Mouse (Mus musculus) cortical plate, adult 2 months (tissue): Measurements from ENCODE around the gene Akap11. TPM values are rescaled to one million over a fixed set of nuclear protein-coding genes. Genes with fewer than 3 reads are reported as not detected.

Experiments
- H3K27ac ChIP-seq: fragments of 200-500 bp; 2 replicates; pipeline ENCODE4 v1.5.1; 2012; ENCODE audit warnings: low read length, control low read depth, inconsistent platforms; ENCODE audit not compliant: insufficient read depth
- H3K4me1 ChIP-seq: fragments of 200-500 bp; 2 replicates; pipeline ENCODE4 v1.6.1; 2011; ENCODE audit warnings: low read length; ENCODE audit not compliant: control insufficient read depth, insufficient read depth
- H3K4me3 ChIP-seq: fragments of 200-500 bp; 2 replicates; pipeline ENCODE4 v1.5.1; 2011; ENCODE audit warnings: mild to moderate bottlenecking, low read length, control low read depth; ENCODE audit not compliant: insufficient read depth
- CTCF ChIP-seq: fragments of 200-500 bp; IDR thresholded peaks from 2 replicates; pipeline ENCODE4 v1.5.1; 2011; ENCODE audit warnings: mild to moderate bottlenecking, control low read depth, low read length; ENCODE audit not compliant: insufficient read depth; ENCODE audit errors: extremely low read depth
- POLR2A ChIP-seq: fragments of 200-500 bp; IDR thresholded peaks from 2 replicates; pipeline ENCODE4 v1.6.1; 2011; ENCODE audit warnings: mild to moderate bottlenecking, low read length, control low read depth; ENCODE audit not compliant: insufficient read depth; ENCODE audit errors: extremely low read depth
- polyA plus RNA-seq: library from polyadenylated mRNA; depleted of rRNA; stranded (reverse); fragments of >200 nt; gene quantifications from 2 replicates; pipeline ENCODE4 v1.2.3, GENCODE M21; 2012

Akap11 gene
- polyA plus RNA-seq, 1 experiment, result 54.3 TPM

GRCm38 (mm10) chr14:78528461-78529425, 7.9 kb downstream of the Akap11 start:
- Histone ChIP-seq H3K4me3 (no peak overlapping the region), H3K27ac (no peak overlapping the region), H3K4me1 (peaks cover 14% of the 10 kb centered on the region)
- no peak for TF ChIP-seq POLR2A
- TF ChIP-seq CTCF, result no peak

GRCm38 (mm10) chr14:78526907-78527306, 9.7 kb downstream of the Akap11 start:
- Histone ChIP-seq H3K4me3 (no peak overlapping the region), H3K4me1 (peaks cover 12% of the 10 kb centered on the region), H3K27ac (no peak overlapping the region)
- TF ChIP-seq CTCF (no peak), POLR2A (no peak)

GRCm38 (mm10) chr14:78526475-78526874, 10.1 kb downstream of the Akap11 start:
- no peak overlapping the region for H3K4me3 ChIP-seq
- no peak overlapping the region for H3K27ac ChIP-seq
- TF ChIP-seq POLR2A, result no peak
- TF ChIP-seq CTCF, result no peak
- peaks cover 9% of the 10 kb centered on the region for H3K4me1 ChIP-seq

- TF ChIP-seq CTCF (no peak), POLR2A (no peak)
- peaks cover 8% of the 10 kb centered on the region for H3K4me1 ChIP-seq
- H3K27ac ChIP-seq, result no peak overlapping the region
- no peak overlapping the region for H3K4me3 ChIP-seq
Measured at GRCm38 (mm10) chr14:78525611-78526457, 10.8 kb downstream of the Akap11 start.

GRCm38 (mm10) chr14:78525059-78525458, 11.5 kb downstream of the Akap11 start:
- H3K4me1 ChIP-seq, result peaks cover 8% of the 10 kb centered on the region

GRCm38 (mm10) chr14:78510713-78511112, 25.9 kb downstream of the Akap11 start:
- Histone ChIP-seq H3K27ac (no peak overlapping the region), H3K4me1 (no peaks in the 10 kb centered on the region), H3K4me3 (no peak overlapping the region)
- no peak for TF ChIP-seq POLR2A
- peak; percentile 28; the same call in 1 of the 2 replicates for TF ChIP-seq CTCF

More at GRCm38 (mm10) chr14:78525059-78525458, 11.5 kb downstream of the Akap11 start:
- Histone ChIP-seq H3K4me3 (no peak overlapping the region), H3K27ac (no peak overlapping the region)
- TF ChIP-seq CTCF (no peak), POLR2A (no peak)

- Histone ChIP-seq H3K27ac (no peak overlapping the region), H3K4me3 (no peak overlapping the region), H3K4me1 (no peaks in the 10 kb centered on the region)
- TF ChIP-seq POLR2A, result no peak
- TF ChIP-seq CTCF, result no peak
Measured at GRCm38 (mm10) chr14:78509791-78510190, 26.8 kb downstream of the Akap11 start.

GRCm38 (mm10) chr14:78500578-78500977, 36.0 kb downstream of the Akap11 start:
- Histone ChIP-seq H3K27ac (no peak overlapping the region), H3K4me3 (no peak overlapping the region), H3K4me1 (no peaks in the 10 kb centered on the region)
- no peak for TF ChIP-seq POLR2A
- TF ChIP-seq CTCF, result no peak

GRCm38 (mm10) chr14:78496691-78497090, 39.9 kb downstream of the Akap11 start:
- TF ChIP-seq POLR2A (no peak), CTCF (no peak)
- H3K4me3 ChIP-seq, result no peak overlapping the region
- H3K27ac ChIP-seq, result no peak overlapping the region
- peaks cover 3% of the 10 kb centered on the region; the same call in 1 of the 2 replicates for H3K4me1 ChIP-seq
